Mouse (Mus musculus) large intestine, adult 2 months (tissue): ENCODE data around the gene Ttc3. TPM values are rescaled to one million over a fixed set of nuclear protein-coding genes. Genes with fewer than 3 reads are reported as not detected.
"Not testable (repeated sequence)": the region's sequence is repeated elsewhere in the genome, so short reads cannot be mapped to it uniquely, and the experiment has no call there.

Source experiments
- DNase-seq: peaks from one replicate; pipeline ENCODE4 v3.0.0-alpha.2; 2012; ENCODE audit warnings: low read depth, low spot score
- WGBS: fragments of 180-500 bp; shearing (Covaris S2); methylation state at CpG from one replicate; pipeline ENCODE4 v1.1.7; 2018; 5-methylcytosine and 5-hydroxymethylcytosine counted together
- polyA plus RNA-seq: library from polyadenylated mRNA; depleted of rRNA; stranded (reverse); fragments of >200 nt; gene quantifications from 2 replicates; pipeline ENCODE4 v1.2.3, GENCODE M21; 2012

The Ttc3 gene
- polyA plus RNA-seq, 1 experiment: 8.1 TPM

DNA sequence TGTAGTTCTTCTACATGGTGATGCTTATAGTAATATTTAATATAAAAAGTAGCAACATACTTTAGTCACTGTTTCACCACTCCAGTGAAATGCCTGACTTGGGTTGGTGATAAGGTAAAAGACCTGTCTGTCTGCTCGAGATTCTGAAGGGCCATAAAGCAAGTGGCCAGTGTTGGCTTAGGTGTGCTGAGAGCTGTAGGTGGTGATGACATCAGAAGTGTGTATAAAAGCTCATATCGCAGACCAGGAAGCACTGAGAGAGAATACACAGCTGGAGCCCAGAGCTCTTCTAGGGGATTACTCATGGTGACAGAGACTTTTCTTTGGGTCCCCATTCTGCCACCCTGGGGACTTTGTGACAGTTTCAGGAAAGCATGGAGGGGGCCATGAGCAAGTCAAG lies 41.8 kb downstream of the Ttc3 start:
- DNase-seq: no peak
- WGBS: 44% methylated on average over 2 of the region's 2 CpGs

DNA sequence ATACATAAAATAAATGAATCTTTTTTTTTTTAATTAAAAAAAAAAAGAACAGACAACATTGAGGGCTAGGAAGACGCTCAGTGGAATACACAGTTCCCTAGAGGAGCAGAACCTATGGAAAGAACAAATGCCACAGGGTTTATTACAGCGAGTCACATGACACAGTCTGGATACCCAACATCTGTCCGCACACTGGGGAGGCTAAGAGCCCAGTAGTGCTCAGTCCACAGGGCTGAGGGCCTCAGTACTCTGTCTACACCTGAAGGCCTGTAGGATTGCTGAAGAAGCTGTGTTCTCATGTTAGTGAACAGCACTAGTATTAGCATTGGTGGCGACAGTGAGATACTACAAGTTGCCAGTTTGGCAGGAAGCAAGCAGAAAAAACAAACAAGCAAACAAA lies 42.3 kb downstream of the Ttc3 start:
- WGBS: 93% methylated on average over 4 of the region's 4 CpGs
- DNase-seq: no peak

DNA sequence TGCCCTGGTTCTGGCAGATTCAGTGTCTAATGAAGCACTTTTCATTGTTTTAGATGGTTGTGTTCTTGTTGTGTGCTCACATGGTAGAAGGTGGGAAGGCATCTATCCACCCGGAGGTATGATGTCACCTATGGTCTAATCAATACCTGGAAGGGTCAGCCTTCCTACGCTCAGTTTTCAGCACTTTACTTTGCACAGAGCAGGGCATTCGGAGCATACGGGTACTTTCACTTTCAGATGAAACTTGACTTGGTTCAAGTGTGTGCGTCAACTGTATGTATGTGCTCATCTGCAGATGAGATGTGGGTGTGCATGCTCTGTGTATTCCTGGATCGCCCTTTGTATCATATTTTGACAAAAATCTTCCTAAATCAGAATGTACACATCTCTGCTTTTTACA lies 43.7 kb downstream of the Ttc3 start:
- WGBS: 87% methylated on average over 6 of the region's 6 CpGs
- DNase-seq: no peak

DNA sequence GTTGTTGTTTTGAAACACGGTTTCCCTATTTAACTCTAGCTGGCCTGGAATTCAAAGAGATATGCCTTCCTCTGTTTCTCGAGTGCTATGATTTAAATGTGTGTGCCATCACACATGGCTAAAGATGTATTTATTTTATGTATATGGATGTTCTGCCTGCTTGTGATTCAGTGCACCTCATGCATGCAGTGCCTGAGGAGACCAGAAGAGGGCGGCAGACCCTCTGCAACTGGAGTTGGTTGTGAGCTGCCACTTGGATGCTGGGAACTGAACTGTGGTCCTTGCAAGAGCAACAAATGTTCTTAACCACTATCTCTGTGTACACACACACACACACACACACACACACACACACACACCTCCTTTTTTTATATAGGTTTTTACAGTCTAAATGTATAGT lies 50.1 kb downstream of the Ttc3 start:
- DNase-seq: no peak
- 97% methylated on average over 3 of the region's 3 CpGs for WGBS

DNA sequence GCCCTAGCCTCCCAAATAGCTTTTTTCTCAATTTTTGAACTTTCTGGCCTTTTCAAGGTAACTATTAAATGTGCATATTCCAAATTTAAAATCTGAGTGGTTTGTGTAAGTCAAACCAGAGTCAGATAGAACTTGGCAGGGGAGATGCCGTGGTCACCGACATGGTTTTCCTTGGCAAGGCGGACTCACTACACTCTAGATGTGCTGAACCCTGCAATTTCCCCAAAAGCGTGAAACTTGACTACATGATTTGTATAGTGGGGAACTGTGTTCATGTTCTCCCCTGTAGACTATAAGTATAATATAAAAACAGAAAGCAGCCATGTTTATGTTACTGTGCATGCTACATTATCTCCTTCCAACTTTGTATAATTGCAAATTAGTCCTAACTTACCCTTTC lies 58.5 kb downstream of the Ttc3 start:
- WGBS: 97% methylated on average over 4 of the region's 4 CpGs
- DNase-seq: no peak

DNA sequence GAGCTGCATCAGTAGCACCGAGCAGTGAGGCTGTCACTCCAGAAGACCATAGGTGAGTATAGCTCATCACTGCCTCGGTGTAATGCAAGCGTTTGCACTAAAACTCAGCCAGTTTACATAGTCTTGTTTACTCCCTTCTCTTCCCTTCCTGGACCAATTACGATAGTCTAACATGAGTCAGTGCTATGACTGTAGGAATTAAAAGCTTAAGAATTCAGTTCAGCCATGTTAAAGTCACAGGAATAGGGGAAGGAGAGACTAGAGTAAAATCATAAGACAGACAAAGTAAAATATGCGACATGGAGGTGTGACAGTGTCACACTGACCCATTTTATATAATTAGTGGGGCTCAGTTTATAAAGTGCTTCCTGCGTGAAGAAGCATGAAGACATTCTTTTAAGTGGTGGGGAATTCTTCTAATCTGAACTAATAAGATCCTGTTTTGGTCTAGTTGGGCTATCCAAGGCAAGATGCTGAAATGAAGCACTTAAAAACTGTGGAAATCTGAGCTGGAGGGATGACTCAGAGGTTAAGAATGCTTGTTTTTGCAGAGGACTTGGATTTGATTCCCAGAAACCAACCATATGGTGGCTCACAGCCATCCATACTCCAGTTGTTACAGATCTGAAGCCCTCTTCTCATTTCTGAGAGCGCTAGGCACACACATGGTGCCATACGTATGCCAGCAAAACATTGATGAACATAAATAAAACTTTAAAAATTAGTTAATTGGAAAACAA lies 65.2 kb downstream of the Ttc3 start:
- WGBS: 65% methylated on average over 8 of the region's 8 CpGs
- DNase-seq: no peak

DNA sequence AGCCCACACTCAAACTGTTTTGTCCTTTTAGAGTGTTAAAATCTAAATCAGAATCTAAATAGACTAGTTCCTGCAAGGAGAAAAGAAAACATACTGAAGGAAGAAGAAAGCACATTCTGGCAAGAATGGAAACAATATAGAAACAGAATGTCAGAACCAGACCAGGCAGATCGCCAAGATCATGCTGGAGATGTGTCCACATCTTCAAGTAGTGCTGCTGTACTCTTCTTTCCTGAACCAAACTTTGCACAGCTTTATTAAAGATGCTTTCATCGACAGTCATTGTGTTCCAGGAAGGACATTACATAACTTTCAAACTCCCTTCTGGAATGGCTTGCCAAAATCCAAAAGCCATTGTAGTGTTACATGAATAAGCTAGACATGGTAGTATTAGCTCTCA lies 66.4 kb downstream of the Ttc3 start:
- WGBS: 66% methylated on average over 2 of the region's 2 CpGs

DNA sequence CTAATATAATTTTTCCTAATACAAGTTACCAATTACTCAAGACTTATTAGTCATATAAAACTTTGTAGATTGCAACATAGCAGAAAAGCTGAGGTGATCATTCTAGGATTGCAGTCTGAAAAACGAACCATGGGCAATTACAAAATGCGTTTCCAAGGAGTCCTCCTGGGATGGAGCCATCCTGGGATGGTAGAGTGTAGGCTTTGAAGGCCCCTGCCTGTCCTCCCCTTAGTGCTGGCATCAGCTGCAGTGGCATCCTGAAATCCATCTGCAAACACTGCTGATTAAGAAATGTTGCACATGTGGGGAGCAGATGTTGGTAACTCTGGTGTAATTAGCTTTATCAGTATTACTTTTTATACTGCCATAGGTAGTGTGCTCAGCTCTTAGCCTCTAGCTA lies 70.9 kb downstream of the Ttc3 start:
- no peak for DNase-seq
- WGBS: 75% methylated on average over 2 of the region's 2 CpGs

More for the DNA sequence above, 66.4 kb downstream of the Ttc3 start:
- DNase-seq: no peak

DNA sequence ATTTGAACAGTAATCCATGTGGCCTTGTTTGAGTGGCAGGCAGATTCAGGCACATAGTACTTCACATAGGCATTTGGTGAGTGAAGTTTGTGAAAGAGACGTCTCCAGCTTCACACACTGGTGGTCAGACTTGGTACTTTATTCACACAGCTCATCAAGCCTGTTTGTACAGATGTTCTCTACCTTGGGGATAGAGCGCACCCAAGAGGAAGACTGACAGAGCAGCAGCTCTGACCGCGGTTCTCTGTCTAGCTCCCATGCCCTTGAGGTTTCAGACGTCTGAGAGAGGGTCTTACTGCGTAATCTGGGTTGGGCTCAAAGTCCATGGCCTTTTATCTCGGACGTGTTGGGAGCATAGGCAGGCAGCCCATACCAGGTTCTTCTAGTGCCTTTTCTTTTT lies 78.7 kb downstream of the Ttc3 start:
- 70% methylated on average over 8 of the region's 8 CpGs for WGBS

DNA sequence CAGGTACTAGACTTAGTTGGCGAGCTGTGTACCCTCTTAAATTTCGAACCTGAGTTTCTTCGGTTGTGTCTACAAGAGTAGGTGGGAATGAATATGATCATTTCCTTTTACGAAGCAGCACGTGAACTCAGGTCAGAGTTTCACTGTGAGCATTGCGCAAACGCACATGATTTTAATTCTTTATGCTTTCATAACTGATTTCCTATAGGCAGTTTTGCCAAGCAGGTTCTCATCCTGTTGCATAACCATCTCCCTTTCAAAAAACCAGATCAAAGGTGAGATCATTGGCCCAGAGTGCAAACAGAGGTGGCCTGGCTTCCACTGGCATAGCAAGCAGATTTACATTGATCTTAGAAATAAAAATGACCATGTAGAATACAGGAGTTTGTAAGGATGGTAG lies 79.2 kb downstream of the Ttc3 start:
- no peak for DNase-seq
- WGBS: 50% methylated on average over 7 of the region's 7 CpGs

More for the DNA sequence above, 78.7 kb downstream of the Ttc3 start:
- DNase-seq: no peak

DNA sequence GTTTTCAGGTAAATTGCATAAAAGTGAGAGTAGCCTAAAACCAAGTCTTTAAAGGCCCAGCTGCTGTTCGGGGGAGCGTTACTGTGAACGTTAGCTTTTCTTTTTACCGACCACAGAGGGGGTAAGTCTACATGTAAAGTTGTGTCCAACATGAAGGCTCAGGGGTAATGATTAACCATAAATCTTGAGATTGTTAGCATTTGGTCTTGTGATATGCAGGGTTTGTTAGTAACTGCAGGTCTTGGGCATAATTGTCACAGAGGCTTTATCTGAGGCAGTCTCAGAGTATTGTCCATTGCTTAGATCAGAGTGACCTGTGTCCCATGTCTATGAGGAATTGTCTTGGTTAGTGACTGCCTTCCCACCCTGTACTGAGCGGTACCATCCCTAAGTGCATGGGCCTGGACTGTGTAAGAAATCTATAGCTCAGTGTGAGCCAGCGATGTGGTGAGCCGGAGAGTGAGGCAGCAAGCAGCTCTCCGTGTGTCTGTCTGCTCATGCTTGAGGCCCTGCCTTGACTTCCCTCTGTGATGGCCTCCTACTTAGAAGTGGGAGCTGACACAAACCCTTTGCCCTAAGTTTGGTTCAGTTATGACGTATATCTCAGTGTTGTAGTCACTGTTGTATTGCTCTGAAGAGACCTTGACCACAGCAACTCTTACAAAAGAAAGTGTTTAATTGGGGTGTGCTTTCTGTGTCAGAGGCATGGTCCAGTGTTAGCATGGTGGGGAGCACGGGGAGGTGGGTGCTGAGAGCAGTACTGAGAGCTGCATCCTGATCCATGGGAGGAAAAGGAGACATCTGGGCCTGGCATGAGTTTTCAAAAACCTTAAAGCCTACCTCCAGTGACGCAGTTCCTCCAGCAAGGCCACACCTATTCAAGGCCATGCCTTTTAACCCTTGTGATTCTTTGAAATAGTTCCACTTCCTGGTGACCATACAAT lies 81.4 kb downstream of the Ttc3 start:
- WGBS: 60% methylated on average over 11 of the region's 11 CpGs
- DNase-seq: no peak

DNA sequence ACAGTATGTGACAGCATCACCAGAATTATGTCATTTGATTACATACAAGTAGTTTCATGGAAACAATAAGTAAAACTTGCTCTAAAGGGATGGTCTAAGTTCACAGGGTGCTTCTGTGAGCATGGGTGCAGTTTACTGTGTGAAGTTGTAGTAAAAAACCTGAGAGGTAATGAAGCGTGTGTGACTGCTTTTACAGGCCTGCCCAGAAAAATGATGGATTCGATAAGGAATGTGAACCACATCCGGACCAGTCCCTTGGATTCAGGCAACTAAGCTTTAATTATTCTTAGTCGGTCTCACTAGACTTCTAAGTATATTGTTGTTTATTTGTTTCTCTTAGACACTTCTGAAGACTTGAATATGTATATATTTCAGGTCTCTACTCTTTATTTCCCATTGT lies 82.3 kb downstream of the Ttc3 start:
- 82% methylated on average over 4 of the region's 4 CpGs for WGBS
- DNase-seq: no peak

DNA sequence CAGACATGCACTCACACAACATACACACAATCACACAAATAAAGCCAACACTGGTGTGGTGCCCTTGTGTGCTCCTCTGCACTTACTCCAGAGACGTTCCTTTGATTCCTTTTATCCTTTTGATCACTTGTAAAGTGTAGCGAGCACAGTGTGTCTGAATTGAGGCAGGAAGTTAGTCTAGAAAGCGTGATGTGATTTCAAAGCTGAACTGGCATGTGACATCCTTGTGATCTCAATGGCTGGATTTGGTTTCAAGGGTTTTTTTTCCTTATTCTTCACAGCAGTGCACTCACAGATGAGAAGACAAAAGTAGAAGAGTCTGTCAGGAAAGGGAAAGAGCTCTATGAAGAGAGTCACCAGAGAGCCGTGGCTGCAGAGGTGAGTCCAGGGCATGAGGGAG lies 83.7 kb downstream of the Ttc3 start:
- 83% methylated on average over 4 of the region's 4 CpGs for WGBS
- DNase-seq: no peak

DNA sequence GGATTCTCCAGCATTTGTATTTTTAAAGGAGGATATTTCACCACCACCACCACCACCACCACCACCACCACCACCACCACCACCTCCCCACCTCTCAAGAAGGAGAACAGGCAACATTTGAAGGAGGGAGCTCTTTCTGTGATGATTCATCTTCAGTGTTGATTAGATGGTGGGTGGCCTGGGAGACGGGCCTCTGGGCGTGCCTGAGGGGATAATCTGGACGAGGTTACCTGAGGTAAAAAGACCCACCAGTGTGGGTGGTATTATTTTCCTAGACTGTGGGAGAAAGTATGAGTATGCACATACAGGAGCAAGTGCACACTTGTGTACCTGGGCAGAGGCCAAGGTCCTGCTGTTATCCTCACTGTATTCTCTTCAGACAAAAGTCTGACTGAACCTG lies 93.6 kb downstream of the Ttc3 start:
- DNase-seq: no peak

DNA sequence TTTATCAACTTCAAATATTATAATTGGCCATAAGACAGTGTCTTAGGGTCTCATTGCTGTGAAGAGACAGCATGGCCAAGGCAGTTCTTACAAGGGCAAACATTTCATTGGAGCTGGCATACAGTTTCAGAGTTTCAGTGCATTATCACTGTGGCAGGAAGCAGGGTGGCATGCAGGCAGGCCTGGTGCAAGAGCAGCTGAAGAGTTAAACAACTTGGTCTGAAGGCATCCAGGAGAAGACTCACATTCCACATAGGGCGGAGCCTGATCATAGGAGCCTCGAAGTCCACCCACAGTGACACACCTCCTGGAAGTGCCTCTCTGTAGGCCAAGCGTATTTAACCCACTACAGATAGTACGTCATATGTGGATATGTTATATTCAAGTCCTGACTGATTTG lies 95.5 kb downstream of the Ttc3 start:
- WGBS: 73% methylated on average over 4 of the region's 4 CpGs
- DNase-seq: no peak

More for the DNA sequence above, 93.6 kb downstream of the Ttc3 start:
- WGBS: 77% methylated on average over 3 of the region's 3 CpGs

DNA sequence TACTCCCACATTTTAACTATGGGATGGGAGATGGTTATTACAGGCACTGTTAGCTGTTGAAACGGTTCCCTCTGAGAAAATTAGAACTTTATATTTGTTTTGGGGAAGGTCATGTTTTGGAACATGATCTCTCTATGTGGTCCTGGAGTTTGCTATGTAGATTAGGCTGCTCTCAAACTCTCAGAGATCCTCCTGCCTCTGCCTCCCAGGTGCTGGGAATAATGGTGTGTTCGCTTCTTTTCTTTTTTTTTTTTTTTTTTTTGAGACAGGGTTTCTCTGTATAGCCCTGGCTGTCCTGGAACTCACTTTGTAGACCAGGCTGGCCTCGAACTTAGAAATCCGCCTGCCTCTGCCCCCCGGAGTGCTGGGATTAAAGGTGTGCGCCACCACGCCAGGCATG lies 95.9 kb downstream of the Ttc3 start:
- WGBS: 95% methylated on average over 7 of the region's 7 CpGs
- not testable (repeated sequence) for DNase-seq

DNA sequence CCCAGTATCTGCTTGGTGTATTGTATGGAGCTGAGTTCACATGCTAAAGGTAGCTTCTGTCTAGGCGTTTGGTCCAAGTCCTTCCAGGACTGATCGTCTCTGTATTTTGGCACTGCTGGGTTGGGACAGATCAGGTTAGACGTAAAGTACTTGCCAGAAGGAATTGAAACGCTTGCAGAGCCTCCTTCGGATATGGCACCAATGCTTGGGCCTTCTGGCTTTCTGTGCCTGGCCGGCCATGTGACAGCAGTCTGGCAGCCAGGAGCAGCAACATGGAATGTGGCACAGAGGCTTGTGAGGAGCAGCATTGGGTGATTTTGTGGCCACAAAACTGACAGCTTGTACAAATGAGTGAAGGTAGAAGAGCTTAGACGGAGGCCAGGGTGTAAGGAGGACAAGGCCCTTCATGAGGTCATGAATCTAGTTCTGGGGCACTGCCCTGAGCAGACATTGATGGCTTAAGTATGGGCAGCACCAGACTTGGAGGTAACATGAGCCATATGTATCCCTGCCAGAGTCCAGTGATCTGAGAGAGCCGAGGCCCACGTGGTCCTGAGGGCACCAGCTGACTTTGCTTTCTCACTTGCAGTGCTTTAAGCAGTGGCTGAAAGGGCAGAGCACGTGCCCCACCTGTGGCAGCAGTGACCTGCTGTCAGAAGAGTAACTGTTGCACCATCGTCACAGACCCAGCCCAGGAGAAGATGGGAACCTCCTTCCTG lies 97.1 kb downstream of the Ttc3 start:
- no peak for DNase-seq
- 86% methylated on average over 11 of the region's 11 CpGs for WGBS

DNA sequence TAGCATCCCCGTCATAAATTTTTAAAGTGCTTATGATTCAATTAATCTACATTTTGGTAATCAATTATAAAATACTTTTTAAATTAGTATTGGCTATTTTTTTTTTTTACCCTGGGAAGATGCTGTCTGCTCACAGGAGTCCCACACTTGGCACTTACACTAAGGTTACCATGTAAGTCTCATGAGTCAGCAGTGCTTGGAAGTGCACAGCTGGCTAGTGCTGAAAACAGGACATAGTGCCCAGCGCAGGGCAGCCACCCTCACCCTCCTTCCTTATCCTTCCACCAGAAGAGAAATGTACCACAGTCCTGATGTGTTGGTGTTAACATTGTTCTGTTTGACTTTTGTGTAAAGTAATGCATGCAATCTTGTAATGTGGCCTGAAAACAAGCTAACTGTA lies 98.0 kb downstream of the Ttc3 start:
- no peak for DNase-seq
- WGBS: 88% methylated on average over 2 of the region's 2 CpGs

DNA sequence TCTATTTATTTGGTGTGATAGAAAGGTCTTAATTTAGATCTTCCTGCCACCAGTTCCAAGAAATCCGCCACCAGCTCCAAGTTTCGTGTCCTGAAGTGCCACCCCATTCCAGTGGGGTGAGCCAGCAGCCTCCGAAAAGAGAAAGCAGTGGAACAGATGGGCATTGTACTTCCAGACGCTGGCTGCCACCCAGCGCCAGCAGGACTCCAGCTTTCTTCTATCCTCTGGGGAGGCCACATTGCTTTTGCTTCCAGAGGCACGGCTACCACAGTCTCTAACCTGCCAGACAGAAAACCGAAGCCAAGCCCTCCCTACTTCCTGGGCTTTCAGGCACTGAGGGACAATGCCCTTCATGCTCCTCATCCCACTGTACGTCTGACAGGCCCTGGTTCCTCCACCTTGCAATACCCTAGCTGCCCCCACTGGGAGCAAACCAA lies 102.1 kb downstream of the Ttc3 start:
- WGBS: 48% methylated on average over 8 of the region's 8 CpGs
- no peak for DNase-seq

DNA sequence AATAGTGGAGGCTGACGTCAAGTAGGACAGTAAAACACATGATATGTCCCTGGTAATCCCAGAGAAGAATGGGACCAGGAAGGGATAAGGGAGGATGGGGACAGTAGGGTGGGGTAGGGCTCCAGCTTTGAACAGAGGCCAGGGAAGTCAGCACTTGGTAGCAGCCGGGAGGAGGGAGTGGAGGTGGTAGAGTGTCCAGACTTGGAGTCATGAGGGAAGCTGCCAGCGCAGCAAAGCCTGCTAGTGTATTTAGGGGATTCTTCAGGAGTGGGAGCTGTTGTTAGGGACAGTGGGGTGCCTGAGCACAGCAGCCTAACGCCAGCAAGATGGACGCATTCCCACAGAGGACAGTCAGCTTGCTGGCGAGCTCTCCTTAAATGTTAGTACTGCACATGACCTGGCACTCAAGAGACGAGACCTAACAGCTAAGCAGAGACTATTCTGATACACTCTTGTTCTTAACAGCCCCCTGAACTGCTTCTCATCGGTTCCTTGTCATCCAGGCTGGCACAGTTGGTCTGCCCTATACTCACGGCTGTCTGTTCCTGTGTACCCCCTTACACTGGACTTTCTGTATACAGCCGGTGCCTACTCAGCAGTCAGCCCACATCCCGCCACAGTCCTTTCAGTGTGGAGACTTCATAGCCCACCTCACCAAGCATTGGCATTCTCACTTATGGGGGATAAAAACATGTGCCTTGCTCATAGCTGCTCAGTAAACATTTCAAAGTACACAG lies 102.8 kb downstream of the Ttc3 start:
- 76% methylated on average over 11 of the region's 11 CpGs for WGBS
- DNase-seq: no peak
